Mouse (Mus musculus): ENCODE results near the gene Nolc1.
"Not testable (repeated sequence)": the region's sequence is repeated elsewhere in the genome, so short reads cannot be mapped to it uniquely, and the experiment has no call there.

The Nolc1 gene

DNA sequence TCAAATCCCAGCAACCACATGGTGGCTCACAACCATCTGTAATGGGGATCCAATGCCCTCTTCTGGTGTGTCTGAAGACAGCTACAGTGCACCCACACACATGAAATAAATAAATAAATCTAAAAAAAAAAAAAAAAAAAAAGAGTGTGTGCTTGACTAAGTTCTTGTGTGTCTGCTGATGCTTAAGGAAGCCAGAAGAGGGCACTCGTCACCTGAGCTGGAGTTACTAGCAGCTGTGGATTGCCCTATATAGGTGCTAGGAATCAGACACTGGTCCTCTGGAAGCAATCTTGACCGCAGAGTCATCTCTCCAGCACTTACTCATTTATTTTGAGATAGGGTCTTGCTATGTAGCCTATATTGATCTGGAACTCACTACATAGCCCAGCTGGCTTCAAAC lies 18.5 kb downstream of the Nolc1 start:
- no peak for DNase-seq

DNA sequence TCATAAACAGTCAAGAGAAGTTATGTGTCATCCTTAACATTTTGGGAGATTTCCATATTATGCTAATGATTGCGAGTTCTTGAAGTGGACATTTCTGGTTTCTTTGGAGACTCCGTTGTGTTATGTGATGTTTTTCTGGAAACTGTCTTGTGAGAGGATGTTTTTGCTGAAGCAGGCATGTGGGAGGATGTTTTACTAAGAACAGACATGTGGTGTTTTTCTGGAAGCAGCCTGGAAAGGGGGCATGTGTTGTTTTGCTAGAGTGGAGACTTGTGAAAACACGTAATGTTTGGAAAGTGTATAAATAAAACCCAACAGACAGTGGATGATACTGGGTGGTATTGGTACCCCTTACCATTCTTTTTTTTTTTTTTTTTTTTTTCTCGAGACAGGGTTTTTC lies 19.6 kb downstream of the Nolc1 start:
- DNase-seq: no peak

DNA sequence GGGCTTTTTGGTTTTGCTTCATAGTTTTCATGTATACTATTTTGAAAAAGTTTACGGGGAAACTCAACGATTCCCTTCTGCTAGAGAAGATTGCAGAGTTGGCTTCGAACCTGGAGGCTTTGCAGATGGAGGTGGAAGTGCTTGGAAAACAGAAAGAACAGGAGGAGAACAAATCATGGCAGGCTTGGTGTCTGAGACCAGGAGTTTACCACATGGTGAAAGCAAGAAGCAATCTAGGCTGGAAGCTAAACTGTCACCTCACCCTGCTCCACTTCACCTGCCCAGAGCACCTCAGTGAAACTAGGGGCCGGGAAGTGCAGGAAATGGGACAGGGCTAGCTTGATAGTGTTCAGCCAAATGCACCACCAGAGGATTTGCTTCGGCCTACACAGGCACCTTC lies 20.7 kb downstream of the Nolc1 start:
- no peak for DNase-seq

DNA sequence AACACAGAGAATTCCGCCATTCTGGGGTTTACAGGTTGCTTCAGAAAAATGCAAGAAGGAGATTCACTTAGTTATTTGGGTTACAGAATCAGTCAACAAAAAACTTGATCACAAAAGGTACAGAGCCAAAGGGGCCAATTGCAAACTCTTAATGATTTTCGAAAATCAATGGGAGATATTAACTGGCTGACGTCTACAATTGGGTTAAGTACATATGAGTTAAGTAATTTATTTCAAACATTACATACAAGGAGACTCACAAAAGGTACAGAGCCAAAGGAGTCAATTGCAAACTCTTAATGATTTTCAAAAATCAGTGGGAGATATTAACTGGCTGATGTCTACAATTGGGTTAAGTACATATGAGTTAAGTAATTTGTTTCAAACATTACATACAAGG lies 23.9 kb downstream of the Nolc1 start:
- no peak for DNase-seq

DNA sequence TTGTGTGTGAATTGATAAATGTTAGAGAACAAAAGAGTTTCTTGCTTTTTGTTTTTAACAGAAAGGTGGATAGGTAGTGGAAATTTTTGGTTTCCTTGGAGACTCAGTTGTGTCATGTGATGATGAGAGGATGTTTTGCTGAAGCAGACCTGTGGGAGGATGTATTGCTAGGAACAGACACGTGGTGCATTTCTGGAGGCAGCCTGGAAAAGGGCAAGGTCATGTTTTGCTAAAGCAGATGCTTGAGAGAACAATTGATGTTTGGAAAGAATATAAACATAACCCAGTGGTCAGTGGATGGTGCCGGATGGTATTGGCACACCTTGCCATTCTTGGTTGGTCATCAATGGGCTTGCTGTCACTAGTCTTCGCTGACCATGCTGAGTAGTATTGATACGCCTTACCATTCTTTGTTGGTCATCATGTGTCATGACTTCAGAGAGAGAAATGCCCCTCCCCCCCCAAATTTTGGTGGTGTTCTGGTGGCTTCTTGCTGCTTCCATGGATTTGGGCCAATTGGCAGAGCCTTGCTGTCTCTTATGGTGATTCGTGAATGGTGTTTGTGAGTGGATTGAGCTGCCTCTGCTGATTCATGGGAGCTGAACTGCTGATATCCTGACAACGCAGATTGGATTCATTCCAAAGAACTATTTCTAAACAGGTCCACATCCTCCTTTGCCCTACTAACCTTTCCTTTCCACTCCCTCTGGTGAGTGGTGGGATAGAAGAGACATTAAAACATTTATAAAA lies 27.9 kb downstream of the Nolc1 start:
- no peak for DNase-seq

DNA sequence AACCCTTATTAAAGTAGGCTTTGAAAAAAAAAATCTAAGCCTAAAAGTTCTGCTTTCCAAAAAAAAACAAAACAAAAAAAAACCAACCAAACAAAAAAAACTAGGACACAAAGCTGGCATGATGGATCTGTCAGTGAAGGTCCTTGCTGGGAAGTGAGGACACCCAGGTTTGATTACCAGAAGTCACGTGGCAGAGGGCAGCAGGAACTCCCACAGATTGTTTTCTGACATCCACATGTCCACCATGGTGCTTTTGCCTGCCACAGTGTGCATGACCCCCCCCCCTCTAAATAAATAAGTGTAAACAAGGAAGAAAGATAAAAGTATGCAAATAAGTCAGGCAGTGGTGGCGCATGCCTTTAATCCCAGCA lies 28.5 kb downstream of the Nolc1 start:
- DNase-seq: no peak

DNA sequence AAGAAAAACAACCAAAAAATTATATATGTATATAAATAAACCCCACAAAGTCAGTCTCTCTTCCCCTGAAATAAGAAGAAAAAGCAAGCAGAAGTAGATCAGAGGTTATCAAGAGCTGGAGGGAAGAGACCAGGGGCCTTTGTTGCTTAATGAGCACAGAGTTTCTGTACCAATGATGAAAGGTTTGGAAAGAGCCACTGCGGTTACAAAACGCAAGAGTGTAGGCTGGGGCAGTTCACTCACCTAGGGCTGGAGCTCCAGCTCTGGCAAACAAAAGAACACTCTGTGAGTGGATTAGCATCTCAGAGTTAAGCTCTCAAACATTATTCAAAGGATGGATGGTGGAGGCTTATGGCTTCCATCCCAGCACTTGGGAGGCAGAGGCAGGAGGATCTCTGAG lies 34.6 kb downstream of the Nolc1 start:
- no peak for DNase-seq

DNA sequence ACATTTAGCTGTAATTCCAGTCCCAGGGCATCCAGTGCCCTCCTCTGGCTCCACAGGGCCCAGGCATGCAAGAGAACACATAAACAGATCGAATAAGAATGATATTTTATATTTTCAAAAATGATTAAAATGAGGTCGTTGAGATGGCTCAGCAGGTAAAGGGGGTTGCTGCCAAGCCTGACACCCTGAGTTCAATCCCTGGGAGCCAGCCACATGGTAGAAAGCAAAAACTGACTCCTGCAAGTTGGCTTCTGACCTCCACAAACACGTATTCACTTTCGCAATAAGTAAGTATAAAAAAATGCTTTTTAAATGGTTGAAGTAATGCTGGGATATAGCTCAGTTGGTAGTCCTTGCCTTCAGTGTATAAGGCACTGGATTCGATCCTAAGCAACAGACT lies 35.1 kb downstream of the Nolc1 start:
- DNase-seq: no peak

DNA sequence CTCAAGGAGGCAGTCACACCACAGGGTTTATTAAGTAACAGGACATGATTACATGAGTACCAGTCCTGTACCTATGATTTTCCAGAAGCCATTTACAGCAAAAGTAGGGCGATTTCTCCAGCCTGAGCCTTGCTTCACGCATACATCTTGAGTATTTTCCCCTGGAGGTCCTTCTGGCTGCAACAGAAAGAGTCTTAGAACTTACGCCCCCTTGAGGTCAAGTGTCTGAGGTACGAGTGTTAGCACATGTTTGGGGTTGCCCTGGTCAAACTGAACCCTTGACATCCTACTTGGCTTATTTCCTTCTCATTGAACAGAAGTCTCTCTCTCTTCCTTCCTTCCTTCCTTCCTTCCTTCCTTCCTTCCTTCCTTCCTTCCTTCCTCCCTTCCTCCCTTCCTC lies 39.0 kb downstream of the Nolc1 start:
- no peak for DNase-seq

DNA sequence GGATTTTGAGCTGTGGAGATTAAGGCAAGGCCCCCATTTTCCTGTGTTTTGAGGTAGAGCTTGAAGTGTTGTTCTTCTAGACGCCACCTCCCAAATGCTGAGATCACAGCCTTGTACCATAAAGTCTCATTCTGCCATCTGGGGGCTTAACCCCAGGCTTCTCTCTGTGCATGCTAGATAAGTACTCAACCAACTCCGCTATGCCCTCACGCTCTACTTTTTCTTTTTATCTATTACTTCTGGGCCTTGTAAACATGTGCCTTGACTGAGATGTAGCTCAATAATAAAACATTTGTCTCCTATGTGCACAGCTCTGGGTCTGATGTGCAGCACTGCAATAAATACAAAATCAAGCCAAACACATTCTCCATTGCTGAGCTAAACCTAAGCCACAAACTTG lies 43.8 kb downstream of the Nolc1 start:
- DNase-seq: no peak

DNA sequence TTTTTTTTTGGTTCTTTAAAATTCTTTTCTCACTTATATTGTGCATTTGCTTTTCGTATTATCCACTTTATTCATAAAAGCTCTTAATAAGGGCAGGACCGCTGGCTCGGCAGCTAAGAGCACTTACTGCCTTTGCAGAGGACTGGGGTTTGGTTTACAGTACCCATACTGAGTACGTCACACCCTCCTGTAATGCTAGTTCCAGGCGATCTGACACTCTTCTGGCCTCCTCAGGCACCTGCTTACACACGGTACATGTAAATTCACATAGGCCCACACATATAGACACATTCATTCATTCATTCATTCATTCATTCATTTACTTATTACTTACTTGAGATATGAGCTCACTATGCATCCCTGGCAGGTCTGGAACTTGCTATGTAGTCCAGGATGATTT lies 45.2 kb downstream of the Nolc1 start:
- no peak for DNase-seq

DNA sequence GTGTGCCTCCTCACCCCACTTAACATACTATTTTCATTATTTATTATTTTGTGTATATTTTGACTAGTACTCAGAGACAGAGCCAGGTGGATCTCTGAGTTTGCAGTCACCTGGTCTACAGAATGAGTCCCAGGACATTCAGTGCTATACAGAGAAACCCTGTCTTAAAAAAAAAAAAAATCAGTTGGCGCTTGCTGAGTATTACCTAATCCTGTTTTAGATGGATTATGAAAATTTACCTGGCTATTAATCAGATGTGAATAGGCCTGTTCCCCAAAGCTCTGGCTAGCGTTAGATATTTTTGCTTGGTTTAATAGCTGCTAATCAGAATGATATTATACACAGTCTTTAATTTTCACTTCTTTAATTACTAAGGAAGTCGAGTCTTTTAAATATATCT lies 48.2 kb downstream of the Nolc1 start:
- no peak for DNase-seq

DNA sequence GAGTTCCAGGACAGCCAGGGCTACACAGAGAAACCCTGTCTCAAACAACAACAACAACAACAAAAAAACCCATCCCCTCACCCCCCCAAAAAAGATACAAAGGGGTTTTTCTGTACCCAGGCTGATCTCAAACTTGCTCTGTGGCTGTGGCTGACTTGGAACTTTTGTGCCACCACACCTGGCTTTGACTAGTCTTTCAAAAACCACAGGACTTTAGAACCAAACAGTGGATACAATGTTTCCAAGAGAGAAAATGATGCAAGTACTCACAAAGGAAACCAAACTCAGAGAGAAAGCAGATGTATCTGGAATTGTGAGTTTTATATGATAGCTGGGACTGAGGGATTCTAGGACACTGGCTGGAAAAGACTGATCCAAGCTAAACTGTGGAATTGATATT lies 49.0 kb downstream of the Nolc1 start:
- no peak for DNase-seq

DNA sequence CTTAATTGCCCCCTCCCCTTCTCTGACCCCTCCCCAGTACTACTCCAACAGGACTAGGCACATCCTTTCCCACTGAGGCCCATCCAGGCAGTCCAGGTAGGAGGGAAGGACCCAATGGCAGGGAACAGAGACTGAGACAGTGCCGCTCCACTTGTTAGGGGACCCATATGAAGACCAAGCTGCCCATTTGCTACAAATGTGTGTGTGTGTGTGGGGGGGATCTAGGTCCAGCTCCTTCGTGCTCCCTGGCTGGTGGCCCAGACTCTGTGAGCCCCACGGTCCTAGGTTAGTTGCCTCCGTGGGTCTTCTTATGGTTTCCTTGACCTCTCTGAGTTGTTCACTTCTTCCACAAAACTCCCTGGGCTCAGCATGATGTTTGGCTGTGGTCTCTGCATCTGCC lies 50.6 kb downstream of the Nolc1 start:
- no peak for DNase-seq

DNA sequence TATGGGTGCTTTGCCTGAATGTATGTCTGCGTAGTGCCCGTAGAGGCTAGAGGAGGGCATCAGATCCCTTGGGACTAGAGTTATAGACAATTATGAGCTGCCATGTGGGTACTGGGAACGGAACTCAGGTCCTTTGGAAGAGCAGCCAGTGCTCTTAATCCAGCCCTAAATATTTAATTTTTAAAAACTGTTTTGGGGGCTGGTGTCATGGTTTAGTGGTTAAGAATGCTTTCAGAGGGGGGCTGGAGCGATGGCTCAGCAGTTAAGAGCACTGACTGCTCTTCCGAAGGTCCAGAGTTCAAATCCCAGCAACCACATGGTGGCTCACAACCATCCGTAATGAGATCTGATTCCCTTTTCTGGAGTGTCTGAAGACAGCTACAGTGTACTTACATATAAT lies 54.1 kb downstream of the Nolc1 start:
- DNase-seq: not testable (repeated sequence)

DNA sequence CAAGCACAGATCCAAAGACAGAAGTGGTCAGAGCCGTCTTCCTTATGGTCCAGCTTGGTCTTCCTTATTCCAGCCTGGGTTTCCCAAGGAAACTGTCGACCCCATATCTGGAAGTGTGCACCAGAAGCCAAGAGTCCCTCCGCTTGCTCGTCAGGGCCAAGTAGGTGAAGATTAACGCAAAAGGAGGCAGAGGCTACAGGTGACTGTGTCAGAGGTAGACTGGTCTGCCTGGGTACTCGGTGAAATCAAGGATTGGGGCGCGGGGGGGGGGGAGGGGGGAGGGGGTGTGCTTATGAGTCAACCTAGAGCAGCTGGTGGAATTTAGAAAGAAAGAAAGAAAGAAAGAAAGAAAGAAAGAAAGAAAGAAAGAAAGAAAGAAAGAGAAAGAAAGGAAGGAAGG lies 55.6 kb downstream of the Nolc1 start:
- DNase-seq: no peak

DNA sequence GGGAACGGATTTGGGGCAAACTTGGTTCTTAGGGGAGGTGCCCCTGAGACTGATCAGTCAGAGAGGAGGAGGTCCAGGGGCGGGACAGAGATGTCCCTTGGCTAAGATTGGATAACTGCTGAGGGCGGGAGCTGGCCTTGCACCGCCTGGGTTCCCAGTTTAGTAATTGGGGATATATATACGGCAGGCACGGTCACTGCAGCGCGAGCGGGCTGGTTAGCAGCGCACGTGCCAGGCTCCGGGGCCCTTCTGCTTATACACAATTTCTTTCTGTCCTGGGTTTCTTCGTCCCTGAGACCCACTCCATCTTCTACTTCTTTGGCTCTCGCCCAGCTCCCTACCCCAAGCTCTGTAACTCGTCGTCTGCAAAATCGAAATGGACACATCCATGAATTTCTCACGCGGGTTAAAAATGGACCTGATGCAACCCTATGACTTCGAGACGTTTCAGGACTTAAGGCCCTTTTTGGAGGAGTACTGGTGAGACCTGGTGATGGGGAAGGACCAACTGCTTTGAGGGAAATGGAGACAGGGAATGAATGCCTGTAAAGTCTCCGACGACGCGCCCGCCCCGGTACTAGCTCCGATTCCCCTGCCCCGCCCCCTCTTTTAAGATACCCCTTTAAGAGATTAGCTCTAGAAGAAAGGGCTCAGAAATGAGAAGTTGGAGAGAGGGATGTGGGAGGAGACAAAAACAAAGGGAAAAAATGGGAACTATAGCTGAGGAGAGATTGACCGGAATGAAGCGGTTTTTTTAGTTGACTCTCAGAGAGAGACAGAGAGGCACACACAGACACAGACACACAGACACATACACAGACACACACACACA lies 56.2 kb downstream of the Nolc1 start, which contains the start of gene Elovl3:
TSS of gene Elovl3 (plus strand) at position 204 of the 832 bp plus-strand sequence.
- DNase-seq: no peak

DNA sequence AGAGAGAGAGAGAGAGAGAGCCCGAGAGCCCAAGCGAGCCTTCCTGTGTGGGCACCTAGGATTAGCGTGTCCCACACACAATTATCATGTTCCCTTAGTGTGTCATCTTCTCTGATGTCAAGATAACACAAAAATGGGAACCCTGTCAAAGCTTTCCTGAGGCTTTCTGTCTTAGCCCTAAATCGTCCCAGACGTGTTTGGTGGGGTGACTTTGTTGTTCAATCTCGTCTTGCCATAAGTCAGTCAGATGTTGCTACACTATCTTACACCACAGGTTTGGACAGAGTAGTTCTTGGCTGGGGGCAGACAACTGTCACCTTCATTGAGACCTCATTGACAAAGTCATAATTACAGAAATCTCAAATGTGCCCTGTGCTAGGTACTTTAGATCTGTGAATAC lies 56.9 kb downstream of the Nolc1 start:
- no peak for DNase-seq

All from kidney, adult 9 months (tissue).